Comparison of ENCODE assay signal across 27 mouse cellular contexts in the genomic region with DNA sequence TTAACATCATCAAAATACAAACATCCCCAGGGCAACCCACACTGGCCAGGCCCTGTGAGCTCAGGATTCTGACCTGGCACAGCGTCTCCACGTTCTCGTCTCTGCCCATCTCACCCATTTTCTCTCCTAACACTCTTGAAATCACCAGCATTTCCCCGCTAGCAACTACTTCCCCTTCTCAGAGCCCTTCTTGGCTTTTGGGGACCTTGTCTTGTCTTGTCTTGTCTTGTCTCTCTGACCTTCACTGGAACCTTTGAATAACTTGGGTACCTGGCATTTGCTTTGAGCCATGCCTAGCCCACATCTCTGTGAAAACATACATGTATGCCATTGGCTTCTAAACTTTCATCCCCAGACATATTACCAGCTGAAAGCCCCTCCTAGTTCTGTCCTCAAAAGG. TPM values are rescaled to one million over a fixed set of nuclear protein-coding genes. Genes with fewer than 3 reads are reported as not detected.
DNase-seq lines count a peak whose midpoint lies in the region; ATAC-seq and TF ChIP-seq lines count a peak whose summit lies in the region.
"Had no signal": no experiment of that assay in that cellular context is flagged by ENCODE, and none has a peak within 500 bp of the region (broad histone marks: within the 10 kb centered on the region; RNA-seq: fewer than 3 reads in every experiment).

No protein-coding gene starts in this region.

- TF ChIP-seq POLR2A in CH12.LX (IDR thresholded peaks at IDR 0.05; ENCODE audit: low read depth, low read length) = no peak
- TF ChIP-seq POLR2A in MEL (IDR thresholded peaks at IDR 0.05; ENCODE audit: control insufficient read depth in 1 of 2, insufficient read depth in 1 of 2, low read depth in 1 of 2, low read length in 2 of 2, poor library complexity in 1 of 2) = no peak

- H3K27ac ChIP-seq in midbrain, embryonic 13.5 days = no peak overlapping the region
- no peak overlapping the region for H3K27ac ChIP-seq in midbrain, embryonic 11.5 days (ENCODE audit: low read depth, low read length)
- H3K27ac ChIP-seq in CH12.LX (ENCODE audit: insufficient read depth, low read depth) = no peak overlapping the region
- H3K27ac ChIP-seq in MEL (ENCODE audit: control insufficient read depth, low read depth, low read length) = peak overlapping the region; percentile 15; the same call in 1 of the 2 replicates
- no peak overlapping the region for H3K27ac ChIP-seq in forebrain, embryonic 14.5 days (ENCODE audit: low read depth, low read length)
- no peak overlapping the region for H3K27ac ChIP-seq in embryonic facial prominence, embryonic 10.5 days (replicated peaks)
- H3K27ac ChIP-seq: embryonic facial prominence, embryonic 13.5 days; embryonic facial prominence, embryonic 15.5 days; forebrain, embryonic 13.5 days had no signal

- dilution Hi-C loops in CH12.LX (cut with MboI; ENCODE audit: extremely low pct_ligation_motif_present, extremely low pct_unique_long_range_greater_than_20kb, low sequenced_read_pairs) = no loop called here

- no peak overlapping the region for H3K4me2 ChIP-seq in midbrain, embryonic 13.5 days (replicated peaks)
- no peak overlapping the region for H3K4me2 ChIP-seq in midbrain, embryonic 11.5 days
- H3K4me2 ChIP-seq in CH12.LX (ENCODE audit: insufficient read depth, low read depth, poor library complexity, severe bottlenecking) = peak overlapping the region; percentile 13
- no peak overlapping the region for H3K4me2 ChIP-seq in forebrain, embryonic 14.5 days (ENCODE audit: low read length)
- H3K4me2 ChIP-seq: embryonic facial prominence, embryonic 13.5 days; embryonic facial prominence, embryonic 15.5 days; forebrain, embryonic 13.5 days had no signal

- H3K27me3 ChIP-seq in midbrain, embryonic 13.5 days = peaks cover 10% of the 10 kb centered on the region; the same call in 1 of the 2 replicates
- H3K27me3 ChIP-seq in midbrain, embryonic 11.5 days (ENCODE audit: control insufficient read depth, insufficient read depth, low read length) = no peaks in the 10 kb centered on the region; the same call in 1 of the 2 replicates
- peaks cover under 1% of the 10 kb centered on the region for H3K27me3 ChIP-seq in CH12.LX (replicated peaks)
- no peaks in the 10 kb centered on the region for H3K27me3 ChIP-seq in MEL (ENCODE audit: control insufficient read depth in 1 of 2, insufficient read depth in 2 of 2, low read length in 2 of 2)
- 0 out of 2 replicates have a peak, but pooled peaks cover under 1% of the 10 kb centered on the region for H3K27me3 ChIP-seq in forebrain, embryonic 14.5 days (replicated peaks; ENCODE audit: control insufficient read depth, insufficient read depth, low read length)
- peaks cover 6% of the 10 kb centered on the region for H3K27me3 ChIP-seq in embryonic facial prominence, embryonic 10.5 days (replicated peaks; ENCODE audit: low read depth, poor library complexity, severe bottlenecking)

- H3K79me2 ChIP-seq in CH12.LX (replicated peaks; ENCODE audit: control insufficient read depth, extremely low read depth, insufficient read depth, poor library complexity, severe bottlenecking) (no peaks in the 10 kb centered on the region), MEL (ENCODE audit: control insufficient read depth, insufficient read depth, low read length, poor library complexity) (no peaks in the 10 kb centered on the region)

- no peak for DNase-seq in midbrain, embryonic 11.5 days (ENCODE audit: low spot score, missing footprints)
- DNase-seq in CH12.LX (ENCODE audit: extremely low read depth) (no peak), MEL (ENCODE audit: low read depth, low spot score) (peak; percentile 71)
- DNase-seq in forebrain, embryonic 14.5 days (ENCODE audit: low spot score) = no peak
- no peak for DNase-seq in embryonic facial prominence, embryonic 10.5 days (ENCODE audit: low spot score)
- DNase-seq: adrenal gland, adult 8-10 months; adrenal gland, postnatal 14 days; adrenal gland, postnatal 36 days; B cell, adult 2 months; cerebellum, adult 11-12 months; cerebellum, adult 2 months; cerebellum, adult 9-10 months; cerebellum, postnatal 10 days; cerebellum, postnatal 25 days had no signal

- no peak for TF ChIP-seq CTCF in CH12.LX (conservative IDR thresholded peaks at IDR 0.05 in 1 of 2, IDR thresholded peaks at IDR 0.05 in 1 of 2; ENCODE audit: low read depth in 2 of 2, low read length in 2 of 2)
- TF ChIP-seq CTCF in MEL (IDR thresholded peaks at IDR 0.05 in 2 of 3, conservative IDR thresholded peaks at IDR 0.05 in 1 of 3; ENCODE audit: control insufficient read depth in 1 of 3, insufficient read depth in 1 of 3, low read depth in 2 of 3, low read length in 3 of 3, poor library complexity in 1 of 3, severe bottlenecking in 1 of 3) = no peak

- no peak for ATAC-seq in midbrain, embryonic 13.5 days
- ATAC-seq in midbrain, embryonic 11.5 days (ENCODE audit: low FRiP score) = no peak
- peak; percentile 35 for ATAC-seq in granulocyte monocyte progenitor cell, adult 5-6 weeks (replicated peaks; ENCODE audit: poor library complexity, severe bottlenecking)
- no peak for ATAC-seq in forebrain, embryonic 14.5 days
- ATAC-seq in monocyte, adult 5-6 weeks (replicated peaks; ENCODE audit: insufficient number of reproducible peaks, low FRiP score, low TSS enrichment, poor library complexity, severe bottlenecking) = no peak
- ATAC-seq: activated CD4-positive, CD25-positive, alpha-beta regulatory T cell, adult 4 months; CD4-positive, CD25-positive, alpha-beta regulatory T cell, adult 4 months; forebrain, embryonic 13.5 days; forebrain, embryonic 16.5 days had no signal

- WGBS in midbrain, embryonic 13.5 days = 89% methylated on average over 4 of the region's 4 CpGs
- 89% methylated on average over 4 of the region's 4 CpGs for WGBS in midbrain, embryonic 11.5 days
- 91% methylated on average over 4 of the region's 4 CpGs for WGBS in forebrain, embryonic 14.5 days
- 83% methylated on average over 4 of the region's 4 CpGs for WGBS in embryonic facial prominence, embryonic 10.5 days

- TF ChIP-seq RAD21 in CH12.LX (IDR thresholded peaks at IDR 0.05; ENCODE audit: low read depth, low read length) (no peak), MEL (IDR thresholded peaks at IDR 0.05; ENCODE audit: low read depth, low read length) (no peak)

- H3K4me1 ChIP-seq in midbrain, embryonic 13.5 days (replicated peaks) = peaks cover 12% of the 10 kb centered on the region; the same call in 1 of the 2 replicates
- H3K4me1 ChIP-seq in midbrain, embryonic 11.5 days (ENCODE audit: control insufficient read depth, insufficient read depth, low read length) = no peaks in the 10 kb centered on the region
- H3K4me1 ChIP-seq in CH12.LX (ENCODE audit: control insufficient read depth in 1 of 2, insufficient read depth in 2 of 2) (peaks cover 3 to 32% of the 10 kb centered on the region in 2 experiments; a peak in 3 of 4 replicates), MEL (ENCODE audit: control insufficient read depth in 1 of 2, insufficient read depth in 2 of 2, low read length in 2 of 2) (peaks cover 4 to 26% of the 10 kb centered on the region in 2 experiments; a peak in 3 of 4 replicates)
- H3K4me1 ChIP-seq in forebrain, embryonic 14.5 days (ENCODE audit: control insufficient read depth, insufficient read depth, low read length) = no peaks in the 10 kb centered on the region
- H3K4me1 ChIP-seq in embryonic facial prominence, embryonic 10.5 days = peaks cover 7% of the 10 kb centered on the region

- H3K9ac ChIP-seq in midbrain, embryonic 13.5 days (replicated peaks) = 0 out of 2 replicates have a peak overlapping the region, but pooled peaks have one; percentile 10
- H3K9ac ChIP-seq in midbrain, embryonic 11.5 days (ENCODE audit: low read length) = no peak overlapping the region
- H3K9ac ChIP-seq in CH12.LX (ENCODE audit: insufficient read depth, low read depth) = no peak overlapping the region
- peak overlapping the region; percentile 14; the same call in 1 of the 2 replicates for H3K9ac ChIP-seq in MEL (ENCODE audit: control insufficient read depth, low read depth, low read length, poor library complexity, severe bottlenecking)
- H3K9ac ChIP-seq in forebrain, embryonic 14.5 days (ENCODE audit: low read length) = no peak overlapping the region
- H3K9ac ChIP-seq: embryonic facial prominence, embryonic 13.5 days; embryonic facial prominence, embryonic 15.5 days; forebrain, embryonic 13.5 days had no signal

- no peaks in the 10 kb centered on the region for H3K36me3 ChIP-seq in midbrain, embryonic 13.5 days
- H3K36me3 ChIP-seq in midbrain, embryonic 11.5 days (ENCODE audit: control insufficient read depth, insufficient read depth, low read length) = no peaks in the 10 kb centered on the region
- H3K36me3 ChIP-seq in CH12.LX (replicated peaks in 1 of 2; ENCODE audit: control insufficient read depth in 1 of 2, insufficient read depth in 1 of 2, low read length in 1 of 2) = no peaks in the 10 kb centered on the region
- peaks cover 0 to 11% of the 10 kb centered on the region in 2 experiments; a peak in 2 of 4 replicates for H3K36me3 ChIP-seq in MEL (ENCODE audit: control insufficient read depth in 1 of 2, insufficient read depth in 2 of 2, low read length in 2 of 2)
- no peaks in the 10 kb centered on the region for H3K36me3 ChIP-seq in forebrain, embryonic 14.5 days (ENCODE audit: control insufficient read depth, insufficient read depth, low read length)
- no peaks in the 10 kb centered on the region for H3K36me3 ChIP-seq in embryonic facial prominence, embryonic 10.5 days (replicated peaks)
- H3K36me3 ChIP-seq: embryonic facial prominence, embryonic 13.5 days; embryonic facial prominence, embryonic 15.5 days; G1E had no signal

- in situ Hi-C loops in CH12.LX (cut with MboI; ENCODE audit: low pct_ligation_motif_present, low pct_unique_long_range_greater_than_20kb, low sequenced_read_pairs) = no loop called here

- no peaks in the 10 kb centered on the region for H3K9me3 ChIP-seq in midbrain, embryonic 13.5 days
- no peaks in the 10 kb centered on the region for H3K9me3 ChIP-seq in midbrain, embryonic 11.5 days (ENCODE audit: control insufficient read depth, low read length)
- H3K9me3 ChIP-seq in CH12.LX (replicated peaks; ENCODE audit: low read length) (no peaks in the 10 kb centered on the region), MEL (replicated peaks; ENCODE audit: insufficient read depth, low read length) (no peaks in the 10 kb centered on the region)
- no peaks in the 10 kb centered on the region for H3K9me3 ChIP-seq in forebrain, embryonic 14.5 days (replicated peaks; ENCODE audit: control insufficient read depth, low read length)
- no peaks in the 10 kb centered on the region for H3K9me3 ChIP-seq in embryonic facial prominence, embryonic 10.5 days
- H3K9me3 ChIP-seq: embryonic facial prominence, embryonic 13.5 days; embryonic facial prominence, embryonic 15.5 days; forebrain, embryonic 13.5 days; G1E had no signal

- no peak overlapping the region for H3K4me3 ChIP-seq in midbrain, embryonic 13.5 days (replicated peaks)
- H3K4me3 ChIP-seq in midbrain, embryonic 11.5 days (ENCODE audit: low read depth, low read length) = no peak overlapping the region
- no peak overlapping the region for H3K4me3 ChIP-seq in CH12.LX (replicated peaks in 1 of 3; ENCODE audit: low read depth in 2 of 3, low read length in 2 of 3, poor library complexity in 1 of 3)
- peak overlapping the region in 1 of 2 experiments; percentile 8; a peak in 1 of 4 replicates for H3K4me3 ChIP-seq in MEL (ENCODE audit: control insufficient read depth in 1 of 2, insufficient read depth in 1 of 2, low read depth in 2 of 2, low read length in 2 of 2)
- H3K4me3 ChIP-seq in forebrain, embryonic 14.5 days (ENCODE audit: low read depth, low read length) = no peak overlapping the region
- H3K4me3 ChIP-seq in embryonic facial prominence, embryonic 10.5 days = no peak overlapping the region
- H3K4me3 ChIP-seq: embryonic facial prominence, embryonic 13.5 days; embryonic facial prominence, embryonic 15.5 days; forebrain, embryonic 13.5 days had no signal

- TF ChIP-seq EP300 in CH12.LX (IDR thresholded peaks at IDR 0.05; ENCODE audit: low read length) = no peak
- TF ChIP-seq EP300 in MEL (IDR thresholded peaks at IDR 0.05; ENCODE audit: low read depth in 1 of 2, low read length in 2 of 2) = no peak

RNA-seq across cellular contexts. Expression of a gene that starts 19.4 kb away (rescaled TPM):
- 0.17 TPM in 1 of 2 replicates, not detected in the other for polyA plus RNA-seq in midbrain, embryonic 13.5 days (2015; fragmentation: Nextera tagmentation; extraction: Ambion mirVana)
- polyA plus RNA-seq in midbrain, embryonic 11.5 days (2014; fragmentation: Nextera tagmentation; extraction: Ambion mirVana) = 0.17 and 0.38 TPM in 2 replicates
- total RNA-seq in CH12.LX (2012; rRNA removed) (0.04 TPM in 1 of 2 replicates, not detected in the other), CH12.LX (2014; rRNA removed) (not detected in 2 replicates), MEL (2012; rRNA removed) (not detected in 2 replicates)
- polyA plus RNA-seq in CH12.LX (2012; ENCODE audit: insufficient read length, low read depth) (not detected in 2 replicates), MEL (2012; ENCODE audit: insufficient read depth in 1 of 2, insufficient read length in 2 of 2, low read depth in 1 of 2, low replicate concordance in 2 of 2, missing spikeins in 1 of 2) (not detected)
- total RNA-seq in granulocyte monocyte progenitor cell, adult 5-6 weeks (2014; fragmentation: Nextera tagmentation) = not detected in 2 replicates
- total RNA-seq in granulocyte monocyte progenitor cell, adult 5-6 weeks (2017) = not detected in 2 replicates
- polyA plus RNA-seq in forebrain, embryonic 14.5 days (2014; fragmentation: Nextera tagmentation; extraction: Ambion mirVana) = not detected in 2 replicates
- not detected in 3 replicates for total RNA-seq in monocyte, adult 5-6 weeks (2017)
- polyA plus RNA-seq in embryonic facial prominence, embryonic 10.5 days (2016; fragmentation: Nextera tagmentation; extraction: Ambion mirVana) = 0.11 and 0.15 TPM in 2 replicates
- total RNA-seq: adrenal gland, postnatal 14 days had no signal
- polyA plus RNA-seq: activated CD4-positive, CD25-positive, alpha-beta regulatory T cell, adult 4 months; CD4-positive, CD25-positive, alpha-beta regulatory T cell, adult 4 months; cerebellum, adult 2 months; cortical plate, adult 2 months; forebrain, embryonic 13.5 days; forebrain, embryonic 16.5 days; frontal cortex, adult 2 months; G1E had no signal

RNA-seq across cellular contexts. Expression of a gene that starts 21.7 kb away (rescaled TPM):
- 1.2 and 1.3 TPM in 2 replicates for polyA plus RNA-seq in midbrain, embryonic 13.5 days (2015; fragmentation: Nextera tagmentation; extraction: Ambion mirVana)
- polyA plus RNA-seq in midbrain, embryonic 11.5 days (2014; fragmentation: Nextera tagmentation; extraction: Ambion mirVana) = 2.3 and 2.4 TPM in 2 replicates
- total RNA-seq in CH12.LX (2012; rRNA removed) = not detected in 2 replicates
- not detected in 2 replicates for total RNA-seq in CH12.LX (2014; rRNA removed)
- polyA plus RNA-seq in CH12.LX (2012; ENCODE audit: insufficient read length, low read depth) = 0.06 TPM in 1 of 2 replicates, not detected in the other
- not detected in 2 replicates for total RNA-seq in MEL (2012; rRNA removed)
- not detected for polyA plus RNA-seq in MEL (2012; ENCODE audit: insufficient read depth in 1 of 2, insufficient read length in 2 of 2, low read depth in 1 of 2, low replicate concordance in 2 of 2, missing spikeins in 1 of 2)
- total RNA-seq in granulocyte monocyte progenitor cell, adult 5-6 weeks (2014; fragmentation: Nextera tagmentation) = not detected in 2 replicates
- total RNA-seq in granulocyte monocyte progenitor cell, adult 5-6 weeks (2017) = not detected in 2 replicates
- polyA plus RNA-seq in forebrain, embryonic 14.5 days (2014; fragmentation: Nextera tagmentation; extraction: Ambion mirVana) = 0.70 and 0.93 TPM in 2 replicates
- 0.49 TPM in 1 of 3 replicates, not detected in the others for total RNA-seq in monocyte, adult 5-6 weeks (2017)
- 1.8 and 2.5 TPM in 2 replicates for polyA plus RNA-seq in embryonic facial prominence, embryonic 10.5 days (2016; fragmentation: Nextera tagmentation; extraction: Ambion mirVana)
- total RNA-seq: adrenal gland, adult 18-20 months had no signal
- polyA plus RNA-seq: activated CD4-positive, CD25-positive, alpha-beta regulatory T cell, adult 4 months; CD4-positive, CD25-positive, alpha-beta regulatory T cell, adult 4 months; G1E had no signal

Comparison
In these comparisons a context has a peak if more than half of its experiments do, and no peak if none do; other contexts are left out.
1. H3K9ac ChIP-seq: peak in midbrain, embryonic 13.5 days (single experiment) and MEL (single experiment); none in midbrain, embryonic 11.5 days (single experiment), CH12.LX (single experiment) and forebrain, embryonic 14.5 days (single experiment).